9 mouse cellular contexts compared by ENCODE assay signal in genomic region chr1:184065589-184066361, GRCm38 (mm10). TPM values are rescaled to one million over a fixed set of nuclear protein-coding genes. Genes with fewer than 3 reads are reported as not detected.
DNase-seq lines count a peak whose midpoint lies in the region; ATAC-seq lines count a peak whose summit lies in the region.
"Had no signal": no experiment of that assay in that cellular context is flagged by ENCODE, and none has a peak within 500 bp of the region (broad histone marks: within the 10 kb centered on the region; RNA-seq: fewer than 3 reads in every experiment).

No protein-coding gene starts in this region.

- no peak overlapping the region for H3K9ac ChIP-seq in forebrain, embryonic 16.5 days (replicated peaks; ENCODE audit: low read depth, low read length)
- no peak overlapping the region for H3K9ac ChIP-seq in midbrain, embryonic 14.5 days (replicated peaks; ENCODE audit: low read length)

- H3K4me2 ChIP-seq in forebrain, embryonic 16.5 days (ENCODE audit: low read length): peak overlapping the region; percentile 20
- no peak overlapping the region for H3K4me2 ChIP-seq in midbrain, embryonic 14.5 days (ENCODE audit: low read length)

- ATAC-seq in forebrain, embryonic 16.5 days: peak; percentile 91
- peak; percentile 74 for ATAC-seq in midbrain, embryonic 14.5 days (ENCODE audit: low FRiP score, low TSS enrichment)
- no peak for ATAC-seq in cerebellum, adult (ENCODE audit: insufficient number of reproducible peaks, low FRiP score, low TSS enrichment)

- WGBS in forebrain, embryonic 16.5 days: 28% methylated on average over 13 of the region's 13 CpGs
- 49% methylated on average over 13 of the region's 13 CpGs for WGBS in midbrain, embryonic 14.5 days

- no peaks in the 10 kb centered on the region for H3K27me3 ChIP-seq in forebrain, embryonic 16.5 days (replicated peaks; ENCODE audit: control insufficient read depth, insufficient read depth, low read length)
- no peaks in the 10 kb centered on the region for H3K27me3 ChIP-seq in midbrain, embryonic 14.5 days (ENCODE audit: control insufficient read depth, insufficient read depth, low read length)

- no peak overlapping the region for H3K4me3 ChIP-seq in forebrain, embryonic 16.5 days (replicated peaks; ENCODE audit: low read length)
- no peak overlapping the region for H3K4me3 ChIP-seq in midbrain, embryonic 14.5 days (replicated peaks; ENCODE audit: low read depth, low read length)

- H3K36me3 ChIP-seq in forebrain, embryonic 16.5 days (ENCODE audit: control insufficient read depth, insufficient read depth): no peaks in the 10 kb centered on the region
- H3K36me3 ChIP-seq in midbrain, embryonic 14.5 days (ENCODE audit: control insufficient read depth, insufficient read depth, low read length): 0 out of 2 replicates have a peak, but pooled peaks cover 1% of the 10 kb centered on the region

- no peaks in the 10 kb centered on the region for H3K9me3 ChIP-seq in forebrain, embryonic 16.5 days (ENCODE audit: control insufficient read depth, low read length)
- no peaks in the 10 kb centered on the region for H3K9me3 ChIP-seq in midbrain, embryonic 14.5 days (ENCODE audit: control insufficient read depth, low read length)

- H3K4me1 ChIP-seq in forebrain, embryonic 16.5 days (replicated peaks; ENCODE audit: control insufficient read depth, insufficient read depth, low read length): peaks cover 19% of the 10 kb centered on the region
- H3K4me1 ChIP-seq in midbrain, embryonic 14.5 days (ENCODE audit: control insufficient read depth, insufficient read depth, low read length): peaks cover 14% of the 10 kb centered on the region

- peak; percentile 46 for DNase-seq in layer of hippocampus, adult 11-12 months (ENCODE audit: low spot score)
- DNase-seq in layer of hippocampus, postnatal 25 days (ENCODE audit: extremely low spot score in 1 of 2, low spot score in 1 of 2): no peak
- peak; percentile 67 for DNase-seq in T-cell, adult 2 months (ENCODE audit: low spot score)
- peak; percentile 72 for DNase-seq in midbrain, embryonic 14.5 days
- DNase-seq in urinary bladder, postnatal 36 days (ENCODE audit: low spot score in 2 of 2): no peak
- no peak for DNase-seq in kidney, adult 9 months
- DNase-seq: cerebellum, adult 11-12 months had no signal

- H3K27ac ChIP-seq in forebrain, embryonic 16.5 days (ENCODE audit: low read length): peak overlapping the region; percentile 78
- peak overlapping the region; percentile 64 for H3K27ac ChIP-seq in midbrain, embryonic 14.5 days (replicated peaks; ENCODE audit: low read depth, low read length)

RNA-seq across cellular contexts. Expression of gene 1700056E22Rik, which starts 31.7 kb away (rescaled TPM):
- total RNA-seq in layer of hippocampus, postnatal 25 days (2021): under 1 TPM in 1 of 2 experiments, not detected in 1; 0.30 TPM
- 0.35 and 0.73 TPM in 2 replicates for polyA plus RNA-seq in forebrain, embryonic 16.5 days (2015; fragmentation: Nextera tagmentation; extraction: Ambion mirVana)
- polyA plus RNA-seq in midbrain, embryonic 14.5 days (2014; fragmentation: Nextera tagmentation; extraction: Ambion mirVana): 0.77 and 1.4 TPM in 2 replicates

RNA-seq across cellular contexts. Expression of gene Dusp10, which starts 52.7 kb away (rescaled TPM):
- total RNA-seq in layer of hippocampus, postnatal 25 days (2021): 1 to 10 TPM; 5.4 to 5.8 TPM
- 4.2 and 4.4 TPM in 2 replicates for polyA plus RNA-seq in forebrain, embryonic 16.5 days (2015; fragmentation: Nextera tagmentation; extraction: Ambion mirVana)
- polyA plus RNA-seq in midbrain, embryonic 14.5 days (2014; fragmentation: Nextera tagmentation; extraction: Ambion mirVana): 4.0 and 4.5 TPM in 2 replicates

Comparison
In these comparisons a context has a peak if more than half of its experiments do, and no peak if none do; other contexts are left out.
1. DNase-seq: peak in layer of hippocampus, adult 11-12 months (single experiment), T-cell, adult 2 months (single experiment) and midbrain, embryonic 14.5 days (single experiment); none in layer of hippocampus, postnatal 25 days (0 of 2), urinary bladder, postnatal 36 days (0 of 2) and kidney, adult 9 months (single experiment).